38 mouse cellular contexts compared by ENCODE assay signal in the genomic region with DNA sequence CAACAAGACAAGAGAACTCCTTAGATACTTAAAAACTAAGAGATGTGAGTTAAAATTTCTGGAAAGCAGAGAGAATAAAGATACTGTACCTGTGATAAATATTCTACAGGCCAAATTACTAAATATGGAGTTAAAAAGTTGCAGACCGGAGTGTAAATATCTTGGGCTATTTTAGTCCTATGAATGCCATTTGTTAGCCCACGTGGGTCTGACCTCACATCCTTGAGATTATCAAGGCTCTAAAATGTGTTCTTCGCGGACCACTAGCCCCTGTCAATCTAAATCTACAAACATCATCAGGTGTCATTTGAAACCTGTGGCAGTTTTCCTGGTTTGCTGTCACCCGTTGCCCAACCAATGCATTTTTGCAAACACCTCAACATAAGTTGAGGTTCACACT. TPM values are rescaled to one million over a fixed set of nuclear protein-coding genes. Genes with fewer than 3 reads are reported as not detected.
"Had no signal": no experiment of that assay in that cellular context is flagged by ENCODE, and none has a peak within 500 bp of the region (broad histone marks: within the 10 kb centered on the region; RNA-seq: fewer than 3 reads in every experiment).

No protein-coding gene starts in this region.

- H3K27ac ChIP-seq: forebrain, embryonic 15.5 days; hindbrain, embryonic 13.5 days; hindbrain, embryonic 15.5 days; hindbrain, postnatal 0 days; kidney, embryonic 15.5 days; kidney, postnatal 0 days; limb, embryonic 13.5 days; limb, embryonic 15.5 days; liver, embryonic 13.5 days; liver, embryonic 15.5 days had no signal

- ATAC-seq: forebrain, embryonic 15.5 days; forebrain, postnatal 0 days; hindbrain, postnatal 0 days; intestine, embryonic 16.5 days; liver, postnatal 0 days had no signal

- H3K4me3 ChIP-seq: forebrain, embryonic 15.5 days; hindbrain, embryonic 13.5 days; hindbrain, embryonic 15.5 days; kidney, embryonic 15.5 days; limb, embryonic 13.5 days; limb, embryonic 15.5 days; liver, embryonic 13.5 days; liver, embryonic 15.5 days had no signal

- H3K27me3 ChIP-seq: forebrain, embryonic 15.5 days; hindbrain, embryonic 13.5 days; hindbrain, embryonic 15.5 days; kidney, embryonic 15.5 days; limb, embryonic 13.5 days; limb, embryonic 15.5 days; liver, embryonic 13.5 days; liver, embryonic 15.5 days had no signal

- H3K4me2 ChIP-seq: forebrain, embryonic 15.5 days; hindbrain, embryonic 13.5 days; hindbrain, embryonic 15.5 days; kidney, embryonic 15.5 days; limb, embryonic 13.5 days; limb, embryonic 15.5 days; liver, embryonic 13.5 days; liver, embryonic 15.5 days had no signal

- H3K9ac ChIP-seq: forebrain, embryonic 15.5 days; forebrain, postnatal 0 days; hindbrain, embryonic 13.5 days; hindbrain, embryonic 15.5 days; kidney, embryonic 15.5 days; limb, embryonic 13.5 days; limb, embryonic 15.5 days; liver, embryonic 13.5 days; liver, embryonic 15.5 days; liver, postnatal 0 days had no signal

- H3K4me1 ChIP-seq: forebrain, embryonic 15.5 days; hindbrain, embryonic 13.5 days; hindbrain, embryonic 15.5 days; kidney, embryonic 15.5 days; limb, embryonic 13.5 days; limb, embryonic 15.5 days; liver, embryonic 13.5 days; liver, embryonic 15.5 days had no signal

- H3K9me3 ChIP-seq: forebrain, embryonic 15.5 days; hindbrain, embryonic 13.5 days; hindbrain, embryonic 15.5 days; kidney, embryonic 15.5 days; limb, embryonic 15.5 days; liver, embryonic 13.5 days; liver, embryonic 15.5 days had no signal

- DNase-seq: forebrain, postnatal 0 days; gastrocnemius, postnatal 14 days; gastrocnemius, postnatal 36 days; heart, adult 18-20 months; kidney, adult 11 months; kidney, adult 2 months; kidney, adult 9 months; kidney, postnatal 14 days; kidney, postnatal 36 days; layer of hippocampus, adult 9-11 months; layer of hippocampus, postnatal 36 days; left cerebral cortex, postnatal 4 days; liver, embryonic 13.5 days; liver, postnatal 0 days had no signal

- H3K36me3 ChIP-seq: forebrain, embryonic 15.5 days; hindbrain, embryonic 13.5 days; hindbrain, embryonic 15.5 days; kidney, embryonic 15.5 days; limb, embryonic 13.5 days; limb, embryonic 15.5 days; liver, embryonic 13.5 days; liver, embryonic 15.5 days had no signal

RNA-seq across cellular contexts. Expression of gene Ttll8, which starts 11.4 kb away (rescaled TPM):
- total RNA-seq: gastrocnemius, adult 18-20 months; gastrocnemius, adult 8-10 months; gastrocnemius, postnatal 14 days; gastrocnemius, postnatal 36 days; heart, adult 18-20 months; heart, postnatal 10 days; hematopoietic stem cell, adult 5-6 weeks had no signal
- polyA plus RNA-seq: forebrain, embryonic 15.5 days; hindbrain, embryonic 11.5 days; hindbrain, embryonic 13.5 days; intestine, embryonic 14.5 days; intestine, embryonic 16.5 days; kidney, embryonic 15.5 days; kidney, postnatal 0 days; large intestine, adult 2 months; limb, embryonic 11.5 days; limb, embryonic 13.5 days; limb, embryonic 15.5 days; liver, embryonic 13.5 days; liver, embryonic 15.5 days; liver, postnatal 0 days had no signal

RNA-seq across cellular contexts. Expression of gene Mlc1, which starts 36.0 kb away (rescaled TPM):
- total RNA-seq: gastrocnemius, adult 18-20 months; gastrocnemius, postnatal 36 days; heart, adult 18-20 months; heart, postnatal 10 days; hematopoietic stem cell, adult 5-6 weeks; liver, adult 2 months had no signal
- polyA plus RNA-seq: intestine, embryonic 14.5 days; intestine, embryonic 16.5 days; kidney, adult 2 months; kidney, embryonic 15.5 days; limb, embryonic 11.5 days; liver, adult 2 months; liver, embryonic 15.5 days; liver, postnatal 0 days had no signal

RNA-seq across cellular contexts. Expression of gene Mov10l1, which starts 39.9 kb away (rescaled TPM):
- total RNA-seq: gastrocnemius, adult 18-20 months; gastrocnemius, adult 8-10 months; gastrocnemius, postnatal 14 days; gastrocnemius, postnatal 36 days; hematopoietic stem cell, adult 5-6 weeks; hindbrain, postnatal 0 days; layer of hippocampus, adult 18-20 months; layer of hippocampus, postnatal 14 days; layer of hippocampus, postnatal 36 days; left cerebral cortex, adult 18-20 months; left cerebral cortex, adult 8-10 months; left cerebral cortex, postnatal 25 days; liver, adult 2 months had no signal
- polyA plus RNA-seq: forebrain, embryonic 15.5 days; hindbrain, embryonic 11.5 days; hindbrain, embryonic 13.5 days; hindbrain, embryonic 15.5 days; hindbrain, postnatal 0 days; intestine, embryonic 14.5 days; intestine, embryonic 16.5 days; kidney, postnatal 0 days; large intestine, adult 2 months; limb, embryonic 11.5 days; limb, embryonic 13.5 days; liver, adult 2 months; liver, embryonic 13.5 days; liver, embryonic 15.5 days; liver, postnatal 0 days had no signal
